Mouse (Mus musculus) lung, embryonic 14.5 days (tissue): ENCODE results near the gene Entpd5. TPM values are rescaled to one million over a fixed set of nuclear protein-coding genes. Genes with fewer than 3 reads are reported as not detected.

Experiments
- ATAC-seq: fragments of 200-750 bp; cut with Nextera tagmentation; 2 replicates; pipeline ENCODE4 v1.8.0; 2017; ENCODE audit warnings: mild to moderate bottlenecking, moderate TSS enrichment, moderate library complexity; ENCODE audit not compliant: insufficient read depth
- DNase-seq: peaks from one replicate; pipeline ENCODE4 v3.0.0-alpha.2; 2015
- H3K27ac ChIP-seq: fragments of 300-500 bp; sonication (generic); 2 replicates; pipeline ENCODE4 v1.5.1; 2014; ENCODE audit warnings: low read depth, mild to moderate bottlenecking, moderate library complexity
- H3K27me3 ChIP-seq: fragments of 300-500 bp; sonication (generic); 2 replicates; pipeline ENCODE4 v1.6.1; 2014; ENCODE audit warnings: low read length, control low read depth; ENCODE audit not compliant: insufficient read depth
- H3K36me3 ChIP-seq: fragments of 300-500 bp; sonication (generic); 2 replicates; pipeline ENCODE4 v1.6.1; 2014; ENCODE audit warnings: control low read depth; ENCODE audit not compliant: insufficient read depth
- H3K4me1 ChIP-seq: fragments of 300-500 bp; sonication (generic); 2 replicates; pipeline ENCODE4 v1.6.1; 2014; ENCODE audit warnings: antibody characterized with exemption, control low read depth; ENCODE audit not compliant: insufficient read depth
- H3K4me2 ChIP-seq: fragments of 300-500 bp; sonication (generic); 2 replicates; pipeline ENCODE4 v1.6.1; 2014; ENCODE audit warnings: mild to moderate bottlenecking
- H3K4me3 ChIP-seq: fragments of 300-500 bp; sonication (generic); 2 replicates; pipeline ENCODE4 v1.5.1; 2014; ENCODE audit warnings: low read depth, low read length
- H3K9ac ChIP-seq: fragments of 300-500 bp; sonication (generic); 2 replicates; pipeline ENCODE4 v1.6.1; 2014
- H3K9me3 ChIP-seq: fragments of 300-500 bp; sonication (generic); 2 replicates; pipeline ENCODE4 v1.6.1; 2016; ENCODE audit warnings: low read depth, low read length, control low read depth
- CTCF ChIP-seq: IDR thresholded peaks from 2 replicates; pipeline ENCODE4 v1.5.1; 2016; ENCODE audit warnings: antibody characterized with exemption, low read depth
- WGBS: fragments of 180-500 bp; shearing (Covaris S2); extraction: QIAGEN DNeasy Blood & Tissue Kit; methylation state at CpG from one replicate; pipeline ENCODE4 v1.1.7; 2014; 5-methylcytosine and 5-hydroxymethylcytosine counted together
- polyA plus RNA-seq: library from polyadenylated mRNA; unstranded; fragments of >200 nt; fragmentation: Nextera tagmentation; extraction: Ambion mirVana; gene quantifications from 2 replicates; pipeline ENCODE4 v1.2.1, GENCODE M21; 2014

Entpd5 gene
- polyA plus RNA-seq, 1 experiment from 2014 or later, result 15.4 TPM

- 79% methylated on average over 6 of the region's 6 CpGs for WGBS
- Histone ChIP-seq H3K9me3 (no peaks in the 10 kb centered on the region), H3K4me2 (no peak overlapping the region), H3K4me1 (no peaks in the 10 kb centered on the region), H3K27ac (no peak overlapping the region), H3K9ac (no peak overlapping the region), H3K27me3 (no peaks in the 10 kb centered on the region), H3K36me3 (no peaks in the 10 kb centered on the region), H3K4me3 (no peak overlapping the region)
- no peak for TF ChIP-seq CTCF
- DNase-seq (no peak), ATAC-seq (no peak)
These were observed 39.4 kb upstream of the Entpd5 start for GRCm38 (mm10) chr12:84448181-84448580.

GRCm38 (mm10) chr12:84447386-84447785, 38.6 kb upstream of the Entpd5 start:
- 65% methylated on average over 1 of the region's 1 CpGs for WGBS
- DNase-seq (no peak), ATAC-seq (no peak)
- Histone ChIP-seq H3K36me3 (no peaks in the 10 kb centered on the region), H3K9me3 (no peaks in the 10 kb centered on the region), H3K9ac (no peak overlapping the region), H3K4me3 (no peak overlapping the region), H3K27ac (no peak overlapping the region), H3K4me1 (no peaks in the 10 kb centered on the region), H3K4me2 (no peak overlapping the region), H3K27me3 (no peaks in the 10 kb centered on the region)
- TF ChIP-seq CTCF, result no peak

GRCm38 (mm10) chr12:84442526-84442925, 33.7 kb upstream of the Entpd5 start:
- Histone ChIP-seq H3K27ac (no peak overlapping the region), H3K4me1 (no peaks in the 10 kb centered on the region), H3K36me3 (0 out of 2 replicates have a peak, but pooled peaks cover 5% of the 10 kb centered on the region), H3K27me3 (no peaks in the 10 kb centered on the region), H3K4me3 (no peak overlapping the region), H3K9me3 (no peaks in the 10 kb centered on the region), H3K9ac (no peak overlapping the region), H3K4me2 (no peak overlapping the region)
- TF ChIP-seq CTCF, result no peak
- ATAC-seq (no peak), DNase-seq (no peak)
- WGBS, result 64% methylated on average over 4 of the region's 4 CpGs

- Histone ChIP-seq H3K4me2 (no peak overlapping the region), H3K27me3 (no peaks in the 10 kb centered on the region), H3K27ac (no peak overlapping the region), H3K9me3 (no peaks in the 10 kb centered on the region), H3K4me1 (no peaks in the 10 kb centered on the region), H3K4me3 (no peak overlapping the region), H3K9ac (no peak overlapping the region), H3K36me3 (0 out of 2 replicates have a peak, but pooled peaks cover 5% of the 10 kb centered on the region)
- 27% methylated on average over 2 of the region's 2 CpGs for WGBS
- no peak for TF ChIP-seq CTCF
- DNase-seq (no peak), ATAC-seq (no peak)
These were observed 29.9 kb upstream of the Entpd5 start for GRCm38 (mm10) chr12:84438697-84439096.

- 72% methylated on average over 2 of the region's 2 CpGs for WGBS
- Histone ChIP-seq H3K9ac (no peak overlapping the region), H3K36me3 (no peaks in the 10 kb centered on the region), H3K4me1 (no peaks in the 10 kb centered on the region), H3K9me3 (no peaks in the 10 kb centered on the region), H3K27ac (no peak overlapping the region), H3K4me3 (no peak overlapping the region), H3K27me3 (no peaks in the 10 kb centered on the region), H3K4me2 (no peak overlapping the region)
- TF ChIP-seq CTCF, result no peak
- no peak for ATAC-seq
- no peak for DNase-seq
These were observed 21.0 kb upstream of the Entpd5 start for GRCm38 (mm10) chr12:84429825-84430224.

GRCm38 (mm10) chr12:84423990-84424389, 15.2 kb upstream of the Entpd5 start:
- Histone ChIP-seq H3K4me3 (no peak overlapping the region), H3K9ac (no peak overlapping the region), H3K36me3 (no peaks in the 10 kb centered on the region), H3K4me1 (no peaks in the 10 kb centered on the region), H3K9me3 (no peaks in the 10 kb centered on the region), H3K27ac (no peak overlapping the region), H3K27me3 (no peaks in the 10 kb centered on the region), H3K4me2 (no peak overlapping the region)
- TF ChIP-seq CTCF, result no peak
- WGBS, result 57% methylated on average over 3 of the region's 3 CpGs
- DNase-seq, result no peak
- ATAC-seq, result no peak

- 33% methylated on average over 18 of the region's 18 CpGs for WGBS
- TF ChIP-seq CTCF, result no peak
- peaks cover 5% of the 10 kb centered on the region; the same call in 1 of the 2 replicates for H3K9me3 ChIP-seq
- no peaks in the 10 kb centered on the region for H3K4me1 ChIP-seq
- H3K4me3 ChIP-seq, result peak overlapping the region; percentile 57
- peak overlapping the region; percentile 70 for H3K9ac ChIP-seq
- no peak for DNase-seq
- no peaks in the 10 kb centered on the region for H3K27me3 ChIP-seq
- peak overlapping the region; percentile 65; the same call in 1 of the 2 replicates for H3K27ac ChIP-seq
- ATAC-seq, result no peak; the same call in 1 of the 2 replicates
- peak overlapping the region; percentile 85 for H3K4me2 ChIP-seq
- H3K36me3 ChIP-seq, result no peaks in the 10 kb centered on the region
These were observed 8.7 kb upstream of the Entpd5 start for GRCm38 (mm10) chr12:84417605-84417922.
